Mouse (Mus musculus) heart, postnatal 0 days (tissue): Measurements from ENCODE around the gene Syne2. TPM values are rescaled to one million over a fixed set of nuclear protein-coding genes. Genes with fewer than 3 reads are reported as not detected.
"Not testable (repeated sequence)": the region's sequence is repeated elsewhere in the genome, so short reads cannot be mapped to it uniquely, and the experiment has no call there.

ENCODE experiments used
- ATAC-seq: fragments of 200-750 bp; cut with Nextera tagmentation; 2 replicates; pipeline ENCODE4 v1.8.0; 2017; ENCODE audit warnings: low read depth, moderate number of reproducible peaks, moderate library complexity; ENCODE audit not compliant: insufficient read depth
- DNase-seq: peaks from one replicate; pipeline ENCODE4 v3.0.0-alpha.2; 2016; ENCODE audit warnings: low spot score
- H3K27ac ChIP-seq: fragments of 300-500 bp; sonication (generic); 2 replicates; pipeline ENCODE4 v1.5.1; 2014; ENCODE audit warnings: low read depth, mild to moderate bottlenecking
- H3K27me3 ChIP-seq: fragments of 300-500 bp; sonication (generic); 2 replicates; pipeline ENCODE4 v1.6.1; 2014; ENCODE audit warnings: low read length, mixed read lengths; ENCODE audit not compliant: control insufficient read depth, insufficient read depth
- H3K36me3 ChIP-seq: fragments of 300-500 bp; sonication (generic); replicated peaks from 2 replicates; pipeline ENCODE4 v1.6.1; 2014; ENCODE audit warnings: low read length, mixed read lengths; ENCODE audit not compliant: control insufficient read depth, insufficient read depth
- H3K4me1 ChIP-seq: fragments of 300-500 bp; sonication (generic); 2 replicates; pipeline ENCODE4 v1.6.1; 2014; ENCODE audit warnings: antibody characterized with exemption; ENCODE audit not compliant: control insufficient read depth, insufficient read depth
- H3K4me2 ChIP-seq: fragments of 300-500 bp; sonication (generic); 2 replicates; pipeline ENCODE4 v1.6.1; 2014; ENCODE audit warnings: low read depth, mild to moderate bottlenecking, low read length, moderate library complexity
- H3K4me3 ChIP-seq: fragments of 300-500 bp; sonication (generic); 2 replicates; pipeline ENCODE4 v1.5.1; 2014; ENCODE audit warnings: low read depth, low read length
- H3K9ac ChIP-seq: fragments of 300-500 bp; sonication (generic); replicated peaks from 2 replicates; pipeline ENCODE4 v1.6.1; 2014; ENCODE audit warnings: low read depth, low read length, mixed read lengths
- H3K9me3 ChIP-seq: fragments of 300-500 bp; sonication (generic); replicated peaks from 2 replicates; pipeline ENCODE4 v1.6.1; 2016; ENCODE audit warnings: low read length; ENCODE audit not compliant: control insufficient read depth
- CTCF ChIP-seq: IDR thresholded peaks from 2 replicates; pipeline ENCODE4 v1.5.1; 2016; ENCODE audit warnings: antibody characterized with exemption, control low read depth, low read depth
- EP300 ChIP-seq: IDR thresholded peaks from 2 replicates; pipeline ENCODE4 v1.6.1; 2016; ENCODE audit warnings: antibody characterized with exemption, low read depth
- WGBS: fragments of 180-500 bp; shearing (Covaris S2); extraction: QIAGEN DNeasy Blood & Tissue Kit; methylation state at CpG from one replicate; pipeline ENCODE4 v1.1.7; 2014; 5-methylcytosine and 5-hydroxymethylcytosine counted together
- microRNA-seq: library from miRNA; unstranded; fragments of <30 nt; microRNA quantifications from one replicate; pipeline ENCODE4, GENCODE M21; 2016
- polyA plus RNA-seq: library from polyadenylated mRNA; unstranded; fragments of >200 nt; fragmentation: Nextera tagmentation; extraction: Ambion mirVana; gene quantifications from 2 replicates; pipeline ENCODE4 v1.2.1, GENCODE M21; 2015
- total RNA-seq: library from RNA; depleted of rRNA; stranded (reverse); fragments of >200 nt; gene quantifications from 2 replicates; pipeline ENCODE4 v1.2.3, GENCODE M21; 2014; ENCODE audit warnings: low replicate concordance; rRNA removed

The Syne2 gene
- total and polyA plus RNA-seq, 2 experiments from 2014 or later = 22.9 to 34.7 TPM

DNA sequence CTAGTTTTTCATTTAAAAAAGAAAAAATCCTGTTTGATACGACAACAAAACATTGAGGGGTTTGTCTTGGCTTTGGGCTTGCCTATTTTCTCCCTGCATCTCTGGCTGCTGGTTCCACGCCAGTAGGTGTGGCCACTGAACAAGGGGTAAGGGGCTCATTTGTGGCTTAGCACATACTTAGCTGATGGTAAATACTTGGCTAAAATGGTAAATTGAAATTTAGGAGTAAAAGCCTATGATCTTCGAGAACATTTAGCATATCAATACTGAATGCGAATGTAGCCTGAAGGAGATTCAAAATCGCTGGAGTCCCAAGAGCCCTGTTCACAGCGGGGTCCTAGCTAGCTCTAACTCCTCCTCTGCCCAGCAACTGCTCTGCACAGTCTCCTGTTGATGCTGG is 318.8 kb downstream of the Syne2 start:
- TF ChIP-seq EP300 = no peak
- no peak for TF ChIP-seq CTCF
- 0 out of 2 replicates have a peak, but pooled peaks cover 3% of the 10 kb centered on the region for H3K4me1 ChIP-seq
- H3K4me2 ChIP-seq = no peak overlapping the region
- H3K9ac ChIP-seq = no peak overlapping the region
- ATAC-seq = no peak
- H3K9me3 ChIP-seq = no peaks in the 10 kb centered on the region
- no peak for DNase-seq
- H3K4me3 ChIP-seq = no peak overlapping the region
- no peaks in the 10 kb centered on the region for H3K27me3 ChIP-seq
- no peak overlapping the region for H3K27ac ChIP-seq
- H3K36me3 ChIP-seq = no peaks in the 10 kb centered on the region
- 57% methylated on average over 6 of the region's 6 CpGs for WGBS

- not testable (repeated sequence) for DNase-seq, H3K36me3 ChIP-seq, H3K4me1 ChIP-seq, H3K27ac ChIP-seq, ATAC-seq, H3K9me3 ChIP-seq, H3K9ac ChIP-seq, H3K27me3 ChIP-seq
- Histone ChIP-seq H3K4me3 (peak overlapping the region; percentile 34), H3K4me2 (peak overlapping the region; percentile 58)
- 12% methylated on average over 30 of the region's 30 CpGs for WGBS
Measured at GRCm38 (mm10) chr12:76152389-76152788, 334.5 kb downstream of the Syne2 start.

Small RNAs within 50 kb of the gene (microRNA-seq; reads per million reads assigned to microRNA genes)
- gene Mir5101 = 4.8 reads per million, percentile 20 among the genes with 10 or more reads in this experiment

Other genes starting within 250 kb of the Syne2 start
- 7.5 and 11.5 TPM in 2 replicates for gene Ppp2r5e, start 221.9 kb upstream of the Syne2 start, total RNA-seq
- 7.5 and 9.5 TPM in 2 replicates for gene Ppp2r5e, start 221.9 kb upstream of the Syne2 start, polyA plus RNA-seq
- 3.7 and 3.9 TPM in 2 replicates for gene Wdr89, start 148.6 kb upstream of the Syne2 start, total RNA-seq
- gene Wdr89, start 148.6 kb upstream of the Syne2 start, polyA plus RNA-seq = 4.6 and 5.3 TPM in 2 replicates
- 28.4 and 38.1 TPM in 2 replicates for gene Sgpp1, start 82.4 kb upstream of the Syne2 start, total RNA-seq
- gene Sgpp1, start 82.4 kb upstream of the Syne2 start, polyA plus RNA-seq = 10.2 and 10.4 TPM in 2 replicates